Mouse (Mus musculus) stomach, postnatal 0 days (tissue): ENCODE results near the gene Phgr1. TPM values are rescaled to one million over a fixed set of nuclear protein-coding genes. Genes with fewer than 3 reads are reported as not detected.

Source experiments
- ATAC-seq: fragments of 200-750 bp; cut with Nextera tagmentation; 2 replicates; pipeline ENCODE4 v1.8.0; 2017; ENCODE audit not compliant: low FRiP score, low TSS enrichment
- DNase-seq: peaks from one replicate; pipeline ENCODE4 v3.0.0-alpha.2; 2016; ENCODE audit warnings: low spot score
- H3K27ac ChIP-seq: fragments of 300-500 bp; sonication (generic); replicated peaks from 2 replicates; pipeline ENCODE4 v1.5.1; 2014; ENCODE audit warnings: mild to moderate bottlenecking, control low read depth
- H3K27me3 ChIP-seq: fragments of 300-500 bp; sonication (generic); 2 replicates; pipeline ENCODE4 v1.6.1; 2014; ENCODE audit warnings: low read length; ENCODE audit not compliant: control insufficient read depth, insufficient read depth
- H3K36me3 ChIP-seq: fragments of 300-500 bp; sonication (generic); 2 replicates; pipeline ENCODE4 v1.6.1; 2014; ENCODE audit warnings: low read length, mixed read lengths; ENCODE audit not compliant: control insufficient read depth, insufficient read depth
- H3K4me1 ChIP-seq: fragments of 300-500 bp; sonication (generic); replicated peaks from 2 replicates; pipeline ENCODE4 v1.6.1; 2014; ENCODE audit warnings: antibody characterized with exemption; ENCODE audit not compliant: control insufficient read depth, insufficient read depth
- H3K4me2 ChIP-seq: fragments of 300-500 bp; sonication (generic); replicated peaks from 2 replicates; pipeline ENCODE4 v1.6.1; 2014; ENCODE audit warnings: low read depth, mild to moderate bottlenecking, control low read depth, moderate library complexity
- H3K4me3 ChIP-seq: fragments of 300-500 bp; sonication (generic); 2 replicates; pipeline ENCODE4 v1.5.1; 2014; ENCODE audit warnings: low read depth, low read length, control low read depth
- H3K9ac ChIP-seq: fragments of 300-500 bp; sonication (generic); 2 replicates; pipeline ENCODE4 v1.6.1; 2014; ENCODE audit warnings: mild to moderate bottlenecking, low read length, control low read depth, mixed read lengths
- H3K9me3 ChIP-seq: fragments of 300-500 bp; sonication (generic); 2 replicates; pipeline ENCODE4 v1.6.1; 2016; ENCODE audit warnings: low read length; ENCODE audit not compliant: control insufficient read depth
- CTCF ChIP-seq: IDR thresholded peaks from 2 replicates; pipeline ENCODE4 v1.5.1; 2016; ENCODE audit warnings: antibody characterized with exemption, low read depth, mild to moderate bottlenecking, moderate library complexity
- EP300 ChIP-seq: optimal IDR thresholded peaks from 2 replicates; pipeline ENCODE3; 2016; ENCODE audit warnings: antibody characterized with exemption
- WGBS: fragments of 180-500 bp; shearing (Covaris S2); extraction: QIAGEN DNeasy Blood & Tissue Kit; methylation state at CpG from one replicate; pipeline ENCODE4 v1.1.7; 2014; 5-methylcytosine and 5-hydroxymethylcytosine counted together
- polyA plus RNA-seq: library from polyadenylated mRNA; unstranded; fragments of >200 nt; fragmentation: Nextera tagmentation; extraction: Ambion mirVana; gene quantifications from 2 replicates; pipeline ENCODE4 v1.2.1, GENCODE M21; 2015

Gene Phgr1
- polyA plus RNA-seq, 1 experiment from 2014 or later = 184 TPM

DNA sequence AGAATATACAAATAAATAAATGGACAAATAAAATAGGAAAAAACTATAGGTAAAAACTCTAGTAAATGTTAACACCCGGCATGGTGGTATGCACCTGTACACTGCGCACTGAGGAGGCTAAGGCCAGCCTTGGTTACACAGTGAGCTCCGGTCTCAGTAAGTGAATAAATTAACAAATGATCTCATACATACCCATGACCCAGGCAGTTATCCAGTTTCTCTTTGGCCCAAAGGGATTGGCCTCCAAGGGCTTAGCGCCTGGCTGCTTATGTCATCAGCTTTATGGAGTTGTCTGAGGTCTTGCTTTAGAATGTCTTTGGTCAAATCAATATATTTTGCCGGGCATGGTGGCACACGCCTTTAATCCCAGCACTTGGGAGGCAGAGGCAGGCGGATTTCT lies 11.1 kb downstream of the Phgr1 start:
- no peak overlapping the region for H3K4me3 ChIP-seq
- ATAC-seq = no peak
- H3K9me3 ChIP-seq = no peaks in the 10 kb centered on the region
- H3K27me3 ChIP-seq = no peaks in the 10 kb centered on the region
- no peak overlapping the region for H3K27ac ChIP-seq
- no peak overlapping the region for H3K9ac ChIP-seq
- no peak overlapping the region for H3K4me2 ChIP-seq
- H3K4me1 ChIP-seq = 0 out of 2 replicates have a peak, but pooled peaks cover 3% of the 10 kb centered on the region
- H3K36me3 ChIP-seq = no peaks in the 10 kb centered on the region
- TF ChIP-seq CTCF (no peak), EP300 (no peak)
- no peak for DNase-seq
- 88% methylated on average over 7 of the region's 7 CpGs for WGBS

DNA sequence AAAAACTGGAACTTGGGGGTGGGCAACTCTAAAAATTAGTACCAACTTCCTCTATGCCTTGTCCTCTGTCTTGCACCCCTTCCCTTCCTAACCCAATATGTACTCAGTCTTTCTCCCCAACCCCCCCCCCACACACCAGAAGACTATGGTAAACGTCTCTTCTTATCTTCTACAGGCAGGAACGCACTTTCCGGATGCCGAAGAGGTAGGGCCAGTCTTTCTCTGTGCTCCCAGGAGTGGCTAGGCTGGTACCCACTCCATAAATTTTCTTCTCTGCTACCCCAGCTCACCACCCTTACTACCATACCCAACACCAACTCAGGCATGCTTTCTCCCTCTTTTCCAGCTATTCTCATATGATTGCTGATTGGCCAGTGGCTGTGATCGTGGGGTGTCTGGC lies 14.0 kb downstream of the Phgr1 start:
- H3K27me3 ChIP-seq = no peaks in the 10 kb centered on the region
- H3K27ac ChIP-seq = no peak overlapping the region
- no peaks in the 10 kb centered on the region for H3K9me3 ChIP-seq
- no peak overlapping the region for H3K9ac ChIP-seq
- no peak overlapping the region for H3K4me2 ChIP-seq
- no peak for ATAC-seq
- no peak for TF ChIP-seq EP300
- no peak for TF ChIP-seq CTCF
- WGBS = 66% methylated on average over 5 of the region's 5 CpGs
- no peak for DNase-seq
- no peak overlapping the region for H3K4me3 ChIP-seq
- no peaks in the 10 kb centered on the region for H3K36me3 ChIP-seq
- H3K4me1 ChIP-seq = no peaks in the 10 kb centered on the region

DNA sequence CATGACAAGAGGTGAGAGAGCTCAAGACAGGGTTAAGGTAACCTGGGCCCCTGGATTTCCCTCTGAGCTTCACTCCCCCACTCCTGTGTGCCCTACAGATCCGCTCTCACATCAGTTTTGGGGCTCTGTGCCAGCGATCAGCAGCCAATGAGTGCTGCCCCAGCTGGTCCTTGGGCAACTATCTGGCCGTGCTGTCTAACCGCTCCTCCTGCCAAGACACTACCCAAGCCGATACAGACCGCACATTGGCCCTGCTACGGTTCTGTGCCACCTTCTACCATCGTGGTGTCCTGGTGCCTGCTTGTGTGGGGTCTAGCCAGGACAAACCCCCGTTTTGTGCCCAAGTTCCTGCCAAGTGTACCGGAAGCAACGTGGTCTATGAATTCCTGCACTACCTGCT lies 16.9 kb downstream of the Phgr1 start:
- ATAC-seq = no peak
- H3K4me2 ChIP-seq = no peak overlapping the region
- WGBS = 86% methylated on average over 11 of the region's 11 CpGs

DNA sequence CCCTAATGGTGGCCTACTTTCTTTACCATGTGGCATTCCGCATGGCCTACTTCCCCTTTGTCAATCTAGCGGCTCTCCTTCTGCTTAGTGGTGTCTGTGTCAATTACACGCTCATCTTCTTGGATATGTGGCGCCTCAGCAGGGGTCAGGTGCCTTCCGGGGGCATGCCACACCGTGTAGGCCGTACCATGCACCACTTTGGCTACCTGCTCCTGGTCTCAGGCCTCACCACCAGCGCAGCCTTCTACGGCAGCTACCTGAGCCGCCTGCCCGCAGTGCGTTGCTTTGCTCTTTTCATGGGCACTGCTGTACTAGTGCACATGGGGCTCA lies 17.6 kb downstream of the Phgr1 start:
- Histone ChIP-seq H3K9me3 (no peaks in the 10 kb centered on the region), H3K4me1 (no peaks in the 10 kb centered on the region), H3K4me2 (peak overlapping the region; percentile 33), H3K27me3 (no peaks in the 10 kb centered on the region), H3K36me3 (no peaks in the 10 kb centered on the region), H3K4me3 (no peak overlapping the region), H3K27ac (no peak overlapping the region), H3K9ac (no peak overlapping the region)
- no peak for ATAC-seq
- 54% methylated on average over 12 of the region's 12 CpGs for WGBS
- no peak for DNase-seq
- TF ChIP-seq EP300 (no peak), CTCF (no peak)

More for the DNA sequence above, 16.9 kb downstream of the Phgr1 start:
- no peak overlapping the region for H3K27ac ChIP-seq
- no peak for DNase-seq
- no peaks in the 10 kb centered on the region for H3K27me3 ChIP-seq
- no peaks in the 10 kb centered on the region for H3K36me3 ChIP-seq
- TF ChIP-seq EP300 (no peak), CTCF (no peak)
- H3K4me1 ChIP-seq = no peaks in the 10 kb centered on the region
- H3K9me3 ChIP-seq = no peaks in the 10 kb centered on the region
- H3K4me3 ChIP-seq = no peak overlapping the region
- H3K9ac ChIP-seq = no peak overlapping the region

DNA sequence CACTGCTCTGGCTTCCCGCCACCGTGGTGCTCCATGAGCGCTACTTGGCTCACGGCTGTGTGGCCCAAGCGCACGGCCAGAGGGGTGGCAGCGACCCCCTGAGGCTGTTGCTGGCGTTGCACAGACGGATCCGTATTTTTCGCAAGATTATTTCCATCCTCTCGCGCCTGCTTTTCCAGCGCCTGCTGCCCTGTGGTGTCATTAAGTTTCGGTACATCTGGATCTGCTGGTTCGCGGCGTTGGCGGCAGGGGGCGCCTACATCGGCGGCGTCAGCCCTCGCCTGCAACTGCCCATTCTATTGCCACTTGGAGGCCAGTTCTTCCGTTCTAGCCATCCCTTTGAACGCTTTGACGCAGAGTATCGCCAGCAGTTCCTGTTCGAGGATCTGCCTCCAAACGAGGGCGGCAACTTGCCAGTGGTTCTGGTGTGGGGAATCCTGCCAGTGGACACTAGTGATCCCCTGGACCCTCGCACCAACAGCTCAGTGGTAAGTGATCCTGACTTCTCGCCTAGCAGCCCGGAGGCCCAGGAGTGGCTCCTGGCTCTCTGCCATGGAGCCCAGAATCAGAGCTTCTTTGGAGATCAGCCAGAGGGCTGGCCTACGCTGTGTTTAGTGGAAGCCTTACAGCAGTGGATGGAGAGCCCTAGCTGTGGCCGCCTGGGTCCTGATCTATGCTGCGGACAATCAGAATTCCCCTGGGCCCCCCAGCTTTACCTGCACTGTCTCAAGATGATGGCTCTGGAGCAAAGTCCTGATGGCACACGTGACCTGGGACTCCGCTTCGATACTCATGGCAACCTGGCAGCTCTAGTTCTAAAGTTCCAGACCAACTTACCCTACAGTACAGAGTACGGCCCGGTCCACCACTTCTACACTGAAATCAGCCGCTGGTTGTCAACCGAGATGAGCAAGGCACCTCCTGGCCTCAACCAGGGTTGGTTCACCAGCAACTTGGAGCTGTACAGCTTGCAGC lies 18.3 kb downstream of the Phgr1 start:
- TF ChIP-seq EP300 = no peak
- peak; percentile 84 for TF ChIP-seq CTCF
- Histone ChIP-seq H3K36me3 (no peaks in the 10 kb centered on the region), H3K9ac (no peak overlapping the region), H3K4me1 (no peaks in the 10 kb centered on the region), H3K27ac (no peak overlapping the region), H3K4me2 (peak overlapping the region; percentile 33), H3K27me3 (no peaks in the 10 kb centered on the region), H3K9me3 (no peaks in the 10 kb centered on the region), H3K4me3 (peak overlapping the region; percentile 6; the same call in 1 of the 2 replicates)
- ATAC-seq = peak; percentile 62
- 21% methylated on average over 44 of the region's 44 CpGs for WGBS
- peak; percentile 74 for DNase-seq

DNA sequence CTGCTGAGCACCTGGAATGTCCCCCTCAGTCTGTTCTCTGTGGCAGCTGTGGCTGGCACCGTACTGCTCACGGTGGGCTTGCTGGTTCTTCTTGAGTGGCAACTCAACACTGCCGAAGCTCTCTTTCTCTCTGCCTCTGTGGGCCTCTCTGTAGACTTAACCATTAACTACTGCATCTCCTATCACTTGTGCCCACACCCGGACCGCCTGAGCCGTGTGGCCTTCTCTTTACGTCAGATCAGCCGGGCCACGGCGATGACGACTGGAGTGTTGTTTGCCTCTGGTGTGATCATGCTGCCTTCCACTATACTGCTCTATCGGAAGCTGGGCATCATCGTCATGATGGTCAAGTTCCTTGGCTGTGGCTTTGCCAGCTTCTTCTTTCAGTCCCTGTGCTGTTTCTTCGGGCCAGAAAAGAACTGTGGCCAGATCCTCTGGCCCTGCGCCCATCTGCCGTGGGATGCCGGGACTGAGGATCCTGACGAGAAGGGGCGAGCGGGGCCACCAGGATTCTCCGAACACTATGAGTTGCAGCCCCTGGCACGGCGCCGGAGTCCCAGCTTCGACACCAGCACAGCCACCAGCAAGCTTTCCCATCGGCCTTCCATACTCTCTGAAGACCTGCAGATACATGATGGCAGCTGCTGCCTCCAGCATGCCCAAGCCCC lies 19.2 kb downstream of the Phgr1 start:
- no peaks in the 10 kb centered on the region for H3K4me1 ChIP-seq
- ATAC-seq (no peak), DNase-seq (no peak)
- no peaks in the 10 kb centered on the region for H3K27me3 ChIP-seq
- no peaks in the 10 kb centered on the region for H3K9me3 ChIP-seq
- no peak overlapping the region for H3K27ac ChIP-seq
- no peak for TF ChIP-seq EP300
- TF ChIP-seq CTCF = no peak
- H3K4me3 ChIP-seq = no peak overlapping the region
- H3K36me3 ChIP-seq = no peaks in the 10 kb centered on the region
- no peak overlapping the region for H3K4me2 ChIP-seq
- WGBS = 93% methylated on average over 26 of the region's 26 CpGs
- H3K9ac ChIP-seq = no peak overlapping the region
